Mouse (Mus musculus): ENCODE measurements around the gene Gm21188. TPM values are rescaled to one million over a fixed set of nuclear protein-coding genes. Genes with fewer than 3 reads are reported as not detected.
"Not testable (repeated sequence)": the region's sequence is repeated elsewhere in the genome, so short reads cannot be mapped to it uniquely, and the experiment has no call there.

The Gm21188 gene
- polyA plus RNA-seq, 1 experiment from 2014 or later, result not detected

DNA sequence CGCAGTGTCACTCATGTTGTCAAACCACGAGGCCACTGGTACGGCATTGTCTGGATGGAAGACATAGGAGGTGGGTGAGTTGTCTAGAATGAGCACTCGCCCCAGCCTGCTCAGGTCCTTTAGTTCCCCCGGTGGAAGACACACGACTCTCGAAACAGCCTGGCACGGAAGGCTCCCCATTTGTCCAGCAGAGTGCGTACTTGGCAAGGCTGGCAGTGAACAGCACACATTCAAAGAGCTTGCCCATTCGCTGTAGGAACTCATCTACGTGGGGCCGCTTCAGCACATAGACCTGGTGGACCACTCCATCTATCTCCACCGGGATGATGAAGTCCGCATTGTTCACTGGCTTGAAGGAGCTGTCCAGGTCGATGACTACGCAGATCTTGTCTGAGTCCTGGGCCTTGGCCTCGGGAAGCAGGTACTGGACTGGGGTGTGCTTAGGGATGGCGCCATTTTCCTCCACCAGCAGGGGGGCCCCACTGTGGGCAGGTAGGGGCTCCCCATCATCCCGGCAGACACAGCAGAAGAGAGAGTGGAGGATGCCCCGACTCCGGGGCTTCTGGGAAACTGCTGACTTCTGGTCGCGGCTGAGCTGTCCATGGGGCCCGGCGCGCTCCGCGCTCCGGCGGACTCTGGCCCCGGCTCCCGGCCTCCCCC, 36.5 kb downstream of the Gm21188 start:
- H3K9ac ChIP-seq (ENCODE audit: low read depth, low read length); H3K4me3 ChIP-seq (ENCODE audit: low read depth, low read length); H3K27ac ChIP-seq (ENCODE audit: low read depth, low read length); H3K4me1 ChIP-seq (replicated peaks; ENCODE audit: control insufficient read depth, insufficient read depth, low read length); H3K4me2 ChIP-seq (replicated peaks; ENCODE audit: low read depth, low read length); H3K9me3 ChIP-seq (ENCODE audit: control insufficient read depth, low read length); DNase-seq (ENCODE audit: low spot score); H3K36me3 ChIP-seq (ENCODE audit: control insufficient read depth, insufficient read depth, low read length); H3K27me3 ChIP-seq (ENCODE audit: control insufficient read depth, insufficient read depth, low read length): not testable (repeated sequence)
- WGBS, result 2% methylated on average over 6 of the region's 32 CpGs
- peak; percentile 56 for ATAC-seq (ENCODE audit: low FRiP score)

- not testable (repeated sequence) for H3K9me3 ChIP-seq (ENCODE audit: control insufficient read depth, low read length); H3K4me1 ChIP-seq (replicated peaks; ENCODE audit: control insufficient read depth, insufficient read depth, low read length); DNase-seq (ENCODE audit: low spot score); ATAC-seq (ENCODE audit: low FRiP score); H3K9ac ChIP-seq (ENCODE audit: low read depth, low read length); H3K36me3 ChIP-seq (ENCODE audit: control insufficient read depth, insufficient read depth, low read length); H3K4me2 ChIP-seq (replicated peaks; ENCODE audit: low read depth, low read length); H3K27me3 ChIP-seq (ENCODE audit: control insufficient read depth, insufficient read depth, low read length); H3K27ac ChIP-seq (ENCODE audit: low read depth, low read length); H3K4me3 ChIP-seq (ENCODE audit: low read depth, low read length)
- WGBS, result no CpG with 5 or more reads among the region's 2 CpGs
These were observed 38.0 kb downstream of the Gm21188 start for GRCm38 (mm10) chr13:120013962-120014361.

- not testable (repeated sequence) for H3K27me3 ChIP-seq (ENCODE audit: control insufficient read depth, insufficient read depth, low read length); DNase-seq (ENCODE audit: low spot score); H3K27ac ChIP-seq (ENCODE audit: low read depth, low read length); H3K9ac ChIP-seq (ENCODE audit: low read depth, low read length); H3K9me3 ChIP-seq (ENCODE audit: control insufficient read depth, low read length); ATAC-seq (ENCODE audit: low FRiP score); H3K36me3 ChIP-seq (ENCODE audit: control insufficient read depth, insufficient read depth, low read length); H3K4me3 ChIP-seq (ENCODE audit: low read depth, low read length); H3K4me2 ChIP-seq (replicated peaks; ENCODE audit: low read depth, low read length); H3K4me1 ChIP-seq (replicated peaks; ENCODE audit: control insufficient read depth, insufficient read depth, low read length)
- WGBS, result no CpG with 5 or more reads among the region's 5 CpGs
These were observed 38.5 kb downstream of the Gm21188 start for GRCm38 (mm10) chr13:120013544-120013943.

GRCm38 (mm10) chr13:120010068-120010467, 41.9 kb downstream of the Gm21188 start:
- H3K4me2 ChIP-seq (replicated peaks; ENCODE audit: low read depth, low read length); H3K27ac ChIP-seq (ENCODE audit: low read depth, low read length); DNase-seq (ENCODE audit: low spot score); H3K36me3 ChIP-seq (ENCODE audit: control insufficient read depth, insufficient read depth, low read length); H3K4me1 ChIP-seq (replicated peaks; ENCODE audit: control insufficient read depth, insufficient read depth, low read length); H3K9ac ChIP-seq (ENCODE audit: low read depth, low read length); H3K4me3 ChIP-seq (ENCODE audit: low read depth, low read length); H3K27me3 ChIP-seq (ENCODE audit: control insufficient read depth, insufficient read depth, low read length); H3K9me3 ChIP-seq (ENCODE audit: control insufficient read depth, low read length); ATAC-seq (ENCODE audit: low FRiP score): not testable (repeated sequence)

DNA sequence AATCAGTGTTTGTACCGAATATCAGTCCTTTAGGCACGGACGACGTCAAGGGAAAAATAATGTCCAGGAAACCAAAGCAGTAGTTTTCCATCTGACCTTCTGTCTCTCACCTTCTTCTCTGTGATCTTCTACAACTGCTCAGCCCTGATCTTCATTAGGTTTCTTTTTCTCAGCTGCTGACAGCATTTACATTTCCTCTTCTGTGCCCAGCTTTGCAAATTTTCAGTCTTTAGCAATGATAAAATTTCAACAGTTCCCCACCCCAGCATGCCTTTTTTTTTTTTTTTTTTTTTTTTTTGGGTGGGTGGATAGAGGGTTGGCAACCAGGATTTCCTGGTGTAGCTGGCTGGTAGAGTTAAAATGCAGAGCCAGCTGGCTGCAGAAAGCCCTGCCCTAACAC, 52.8 kb downstream of the Gm21188 start:
- H3K9ac ChIP-seq (ENCODE audit: low read depth, low read length); H3K4me2 ChIP-seq (replicated peaks; ENCODE audit: low read depth, low read length); H3K36me3 ChIP-seq (ENCODE audit: control insufficient read depth, insufficient read depth, low read length); H3K4me3 ChIP-seq (ENCODE audit: low read depth, low read length); H3K27ac ChIP-seq (ENCODE audit: low read depth, low read length); H3K9me3 ChIP-seq (ENCODE audit: control insufficient read depth, low read length); ATAC-seq (ENCODE audit: low FRiP score); H3K4me1 ChIP-seq (replicated peaks; ENCODE audit: control insufficient read depth, insufficient read depth, low read length); H3K27me3 ChIP-seq (ENCODE audit: control insufficient read depth, insufficient read depth, low read length); DNase-seq (ENCODE audit: low spot score): not testable (repeated sequence)
- no CpG with 5 or more reads among the region's 4 CpGs for WGBS

- H3K27me3 ChIP-seq (ENCODE audit: control insufficient read depth, insufficient read depth, low read length); DNase-seq (ENCODE audit: low spot score); H3K4me1 ChIP-seq (replicated peaks; ENCODE audit: control insufficient read depth, insufficient read depth, low read length); H3K4me3 ChIP-seq (ENCODE audit: low read depth, low read length); H3K9me3 ChIP-seq (ENCODE audit: control insufficient read depth, low read length); H3K9ac ChIP-seq (ENCODE audit: low read depth, low read length); H3K27ac ChIP-seq (ENCODE audit: low read depth, low read length); H3K36me3 ChIP-seq (ENCODE audit: control insufficient read depth, insufficient read depth, low read length); H3K4me2 ChIP-seq (replicated peaks; ENCODE audit: low read depth, low read length): not testable (repeated sequence)
- WGBS, result no CpG with 5 or more reads among the region's 22 CpGs
- peak; percentile 95 for ATAC-seq (ENCODE audit: low FRiP score)
These were observed 53.4 kb downstream of the Gm21188 start for GRCm38 (mm10) chr13:119998442-119999086.

DNA sequence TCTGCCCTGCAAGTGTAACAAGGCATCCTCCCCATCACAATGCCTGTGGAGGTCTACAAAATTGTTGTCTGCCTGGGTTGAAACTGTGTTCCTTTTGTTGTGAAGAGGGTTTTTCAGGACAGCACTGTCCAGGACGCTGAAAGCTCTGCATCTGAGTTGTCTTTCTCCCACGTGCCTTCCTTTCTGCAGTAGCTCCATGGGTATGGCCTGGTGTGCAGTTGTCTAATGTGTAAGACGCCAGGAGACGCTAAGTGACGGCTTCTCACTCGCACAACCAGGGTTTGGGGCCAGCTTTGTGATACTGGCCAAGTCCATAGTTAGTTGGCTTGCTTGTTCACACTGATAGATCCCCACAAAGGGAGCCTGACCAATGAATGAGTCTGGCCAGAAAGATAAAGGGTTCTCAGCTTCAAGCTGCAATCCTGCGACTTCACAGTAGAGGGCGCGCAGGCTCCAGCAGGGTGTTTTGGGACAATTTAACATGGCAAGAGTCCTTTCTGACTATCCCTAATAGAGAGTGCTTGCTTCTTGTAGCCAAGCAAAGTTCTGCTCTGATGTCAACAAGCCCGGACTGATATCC, 60.0 kb downstream of the Gm21188 start:
- not testable (repeated sequence) for H3K27me3 ChIP-seq (ENCODE audit: control insufficient read depth, insufficient read depth, low read length); H3K4me1 ChIP-seq (replicated peaks; ENCODE audit: control insufficient read depth, insufficient read depth, low read length); H3K9ac ChIP-seq (ENCODE audit: low read depth, low read length); H3K4me2 ChIP-seq (replicated peaks; ENCODE audit: low read depth, low read length); DNase-seq (ENCODE audit: low spot score); H3K4me3 ChIP-seq (ENCODE audit: low read depth, low read length); H3K9me3 ChIP-seq (ENCODE audit: control insufficient read depth, low read length); ATAC-seq (ENCODE audit: low FRiP score); H3K36me3 ChIP-seq (ENCODE audit: control insufficient read depth, insufficient read depth, low read length); H3K27ac ChIP-seq (ENCODE audit: low read depth, low read length)
- no CpG with 5 or more reads among the region's 10 CpGs for WGBS

DNA sequence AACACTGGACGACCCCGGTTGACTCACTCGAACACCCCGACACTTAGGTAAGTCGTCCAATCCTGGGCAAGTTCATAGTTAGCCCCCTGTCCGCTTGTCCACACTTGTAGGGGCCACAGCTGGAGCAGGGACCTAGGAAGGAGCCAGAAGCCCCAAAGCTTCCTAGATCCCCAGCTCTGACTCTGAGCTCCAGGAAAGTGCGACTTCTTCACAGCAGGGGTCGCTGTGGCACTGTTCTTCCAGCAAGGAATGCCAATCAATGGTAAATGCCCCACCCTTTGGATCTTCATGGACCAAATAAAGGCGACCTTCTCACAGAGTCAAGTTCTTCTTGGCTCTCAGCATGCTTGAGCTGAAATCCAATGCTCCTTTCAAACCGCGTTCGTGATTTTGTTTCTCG, 60.7 kb downstream of the Gm21188 start:
- H3K4me3 ChIP-seq (ENCODE audit: low read depth, low read length); H3K27ac ChIP-seq (ENCODE audit: low read depth, low read length); H3K36me3 ChIP-seq (ENCODE audit: control insufficient read depth, insufficient read depth, low read length); H3K9ac ChIP-seq (ENCODE audit: low read depth, low read length); H3K27me3 ChIP-seq (ENCODE audit: control insufficient read depth, insufficient read depth, low read length); H3K4me1 ChIP-seq (replicated peaks; ENCODE audit: control insufficient read depth, insufficient read depth, low read length); H3K4me2 ChIP-seq (replicated peaks; ENCODE audit: low read depth, low read length); DNase-seq (ENCODE audit: low spot score); H3K9me3 ChIP-seq (ENCODE audit: control insufficient read depth, low read length): not testable (repeated sequence)
- ATAC-seq (ENCODE audit: low FRiP score), result peak; percentile 49; the same call in 1 of the 2 replicates
- WGBS, result no CpG with 5 or more reads among the region's 13 CpGs

Measured in hindbrain, embryonic 11.5 days (tissue).